Mouse (Mus musculus) kidney, postnatal 10 days (tissue): ENCODE results near the gene Upf1.

Source experiments
- DNase-seq: peaks from one replicate; pipeline ENCODE4 v3.0.0; 2021; ENCODE audit warnings: mixed read lengths

Gene Upf1

GRCm38 (mm10) chr8:70353194-70353817 lies at the start of gene Upf1:
TSS of gene Upf1 (minus strand) at chr8:70353278.
- peak; percentile 100 for DNase-seq

- DNase-seq: no peak
These were observed 44.8 kb upstream of the Upf1 start for GRCm38 (mm10) chr8:70397611-70398563.

- DNase-seq: no peak
These were observed 43.1 kb upstream of the Upf1 start for GRCm38 (mm10) chr8:70396184-70396583.

DNA sequence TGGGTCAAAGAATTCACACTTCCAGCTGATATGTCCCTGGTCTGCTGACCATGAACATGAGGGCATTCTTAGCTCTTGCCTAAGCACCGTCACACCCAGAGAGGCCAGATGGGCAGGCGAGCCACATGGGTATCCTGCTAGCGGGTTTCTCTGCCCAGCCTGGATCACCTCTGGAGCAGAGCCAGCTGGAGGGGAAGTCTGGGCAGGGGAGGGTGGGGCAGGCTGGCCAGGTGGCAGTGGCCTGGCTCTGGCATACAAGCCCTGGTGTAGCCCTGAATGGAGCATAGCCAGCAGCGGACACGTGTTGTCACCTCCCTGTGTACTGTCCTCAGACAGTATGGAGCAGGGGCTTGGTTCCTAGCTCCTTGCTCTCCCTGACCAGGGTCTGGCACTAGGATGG lies 42.6 kb upstream of the Upf1 start:
- peak; percentile 53 for DNase-seq

DNA sequence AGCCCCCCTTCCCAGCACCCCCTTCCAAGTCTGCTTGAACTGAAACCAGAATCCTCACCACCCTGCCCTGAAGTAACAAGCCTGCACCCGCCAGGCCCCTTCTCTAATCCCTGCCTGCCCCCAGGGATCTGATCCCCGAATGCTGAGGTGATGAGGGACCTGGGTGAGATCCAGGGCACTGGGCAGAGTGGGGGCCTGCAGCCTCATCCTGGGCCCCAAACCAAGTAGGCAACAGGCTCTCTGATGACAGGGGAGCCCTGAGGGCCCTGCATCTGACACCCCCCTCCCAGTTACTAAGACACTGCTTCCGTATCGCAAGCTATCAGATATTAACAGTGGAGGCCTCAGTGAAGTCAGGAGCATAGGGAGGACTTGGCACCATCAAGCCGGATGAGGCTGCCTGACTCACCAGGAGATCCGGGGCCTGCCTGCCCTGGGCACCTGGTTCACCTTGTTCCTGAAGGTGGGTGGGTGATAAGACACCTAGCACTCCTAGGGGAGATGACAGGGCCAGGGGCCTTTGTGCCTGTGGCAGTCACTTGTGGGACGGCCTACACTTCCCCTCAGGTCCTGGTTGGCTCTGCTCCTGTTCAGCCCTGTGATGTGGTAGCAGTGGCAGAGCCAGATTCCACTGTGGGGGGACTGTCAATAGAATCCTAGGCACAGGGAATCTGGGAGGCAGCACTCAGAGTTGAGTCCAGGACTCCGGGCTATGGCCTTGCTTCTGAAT lies 41.4 kb upstream of the Upf1 start:
- DNase-seq: no peak

DNA sequence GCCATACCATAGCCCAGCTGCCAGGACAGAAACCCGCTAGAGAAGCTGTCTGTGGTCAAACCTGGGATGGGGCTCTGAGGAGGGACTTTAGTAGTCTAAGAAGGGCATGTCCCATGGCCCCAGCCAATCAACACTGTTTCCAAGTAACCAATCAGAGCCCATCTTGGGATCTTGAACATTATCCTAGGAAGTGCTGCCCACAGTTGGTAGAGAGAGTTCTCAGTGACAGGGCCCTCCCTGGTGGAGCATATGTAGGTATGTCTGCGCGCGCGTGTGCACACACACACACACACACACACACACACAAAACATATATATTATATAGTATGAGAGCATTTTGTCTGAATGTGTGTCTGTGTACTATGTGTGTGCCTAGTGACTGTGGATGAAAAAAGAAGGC lies 40.0 kb upstream of the Upf1 start:
- no peak for DNase-seq

- DNase-seq: no peak
These were observed 36.6 kb upstream of the Upf1 start for GRCm38 (mm10) chr8:70389678-70390077.

DNA sequence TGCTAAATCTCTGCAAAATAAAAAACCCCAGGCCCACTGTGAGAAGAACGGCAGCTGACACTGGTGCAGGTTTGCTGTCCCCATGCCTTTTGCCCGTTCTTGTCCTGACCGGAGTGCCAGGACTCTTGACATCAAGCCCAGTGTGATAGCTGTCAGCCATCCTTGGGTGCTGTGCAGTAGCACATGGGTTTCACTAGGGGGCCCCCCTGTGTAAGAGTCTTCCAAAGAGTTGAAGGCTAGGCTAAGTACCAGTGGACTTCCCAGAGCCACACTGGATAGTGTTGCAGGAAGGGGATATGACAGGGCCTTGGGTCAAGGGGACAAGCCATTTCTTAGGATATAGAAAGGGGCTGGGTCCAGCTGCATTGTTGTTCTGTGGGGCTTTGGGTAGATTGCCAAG lies 30.2 kb upstream of the Upf1 start:
- peak; percentile 81 for DNase-seq

DNA sequence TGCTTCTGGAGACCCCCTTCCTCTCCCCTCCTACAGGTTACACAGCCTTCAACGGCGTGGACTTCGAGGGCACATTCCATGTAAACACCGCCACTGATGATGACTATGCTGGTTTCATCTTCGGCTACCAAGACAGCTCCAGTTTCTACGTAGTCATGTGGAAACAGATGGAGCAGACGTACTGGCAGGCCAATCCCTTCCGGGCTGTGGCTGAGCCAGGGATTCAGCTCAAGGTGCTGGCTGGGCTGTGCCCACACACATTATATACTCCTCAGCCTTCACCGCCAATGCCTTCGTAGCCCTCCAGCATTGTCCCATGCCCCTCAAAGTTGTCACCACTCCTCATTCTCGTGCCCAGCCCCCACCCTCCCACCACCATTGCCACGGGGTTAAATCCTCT lies 27.0 kb upstream of the Upf1 start:
- no peak for DNase-seq

- DNase-seq: no peak
These were observed 24.0 kb upstream of the Upf1 start for GRCm38 (mm10) chr8:70377049-70377448.

DNA sequence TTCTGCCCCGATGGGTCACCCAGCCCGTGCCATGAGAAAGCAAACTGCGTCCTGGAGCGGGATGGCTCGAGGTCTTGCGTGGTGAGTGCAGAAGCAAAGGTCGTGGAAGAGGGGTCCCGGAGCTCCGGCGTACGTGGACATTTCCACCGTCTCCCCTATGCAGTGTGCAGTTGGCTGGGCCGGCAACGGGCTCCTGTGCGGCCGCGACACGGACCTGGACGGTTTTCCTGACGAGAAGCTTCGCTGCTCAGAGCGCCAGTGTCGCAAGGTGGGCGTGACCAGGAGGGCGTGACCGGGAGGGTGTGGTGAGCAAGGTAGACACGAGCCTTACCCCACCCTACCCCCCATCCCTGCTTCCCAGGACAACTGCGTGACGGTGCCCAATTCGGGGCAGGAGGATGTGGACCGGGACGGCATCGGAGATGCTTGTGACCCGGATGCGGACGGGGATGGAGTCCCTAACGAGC lies 23.2 kb upstream of the Upf1 start:
- no peak for DNase-seq

DNA sequence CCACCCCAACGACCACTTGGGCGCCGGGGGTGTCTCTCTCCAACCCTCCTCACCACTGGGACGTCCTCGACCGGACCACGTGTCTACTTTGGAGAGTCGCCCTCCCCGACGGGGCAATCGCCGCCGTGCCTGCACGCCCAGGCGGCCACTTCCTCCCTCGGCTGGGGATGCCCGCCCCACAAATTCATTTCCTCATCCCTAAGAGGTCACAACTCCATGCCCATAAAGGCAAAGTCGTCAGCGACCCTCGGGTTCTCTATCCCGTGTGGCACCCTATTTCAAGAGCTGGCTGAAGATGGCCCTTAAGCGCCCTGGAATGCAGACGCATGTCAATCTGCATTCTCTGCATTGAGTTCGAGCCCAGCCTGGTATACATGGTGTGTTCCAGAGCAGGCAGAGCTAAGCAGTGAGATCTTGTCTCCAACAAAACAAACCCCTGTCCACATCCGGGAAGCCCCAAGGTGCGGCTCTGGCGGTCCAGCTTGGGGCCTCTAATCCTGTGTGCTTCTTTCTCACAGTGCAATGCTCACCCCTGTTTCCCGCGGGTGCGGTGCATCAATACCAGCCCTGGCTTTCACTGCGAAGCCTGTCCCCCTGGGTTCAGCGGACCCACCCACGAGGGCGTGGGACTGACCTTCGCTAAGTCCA lies 22.3 kb upstream of the Upf1 start:
- no peak for DNase-seq

GRCm38 (mm10) chr8:70374318-70374927 lies 21.3 kb upstream of the Upf1 start:
- DNase-seq: peak; percentile 91

DNA sequence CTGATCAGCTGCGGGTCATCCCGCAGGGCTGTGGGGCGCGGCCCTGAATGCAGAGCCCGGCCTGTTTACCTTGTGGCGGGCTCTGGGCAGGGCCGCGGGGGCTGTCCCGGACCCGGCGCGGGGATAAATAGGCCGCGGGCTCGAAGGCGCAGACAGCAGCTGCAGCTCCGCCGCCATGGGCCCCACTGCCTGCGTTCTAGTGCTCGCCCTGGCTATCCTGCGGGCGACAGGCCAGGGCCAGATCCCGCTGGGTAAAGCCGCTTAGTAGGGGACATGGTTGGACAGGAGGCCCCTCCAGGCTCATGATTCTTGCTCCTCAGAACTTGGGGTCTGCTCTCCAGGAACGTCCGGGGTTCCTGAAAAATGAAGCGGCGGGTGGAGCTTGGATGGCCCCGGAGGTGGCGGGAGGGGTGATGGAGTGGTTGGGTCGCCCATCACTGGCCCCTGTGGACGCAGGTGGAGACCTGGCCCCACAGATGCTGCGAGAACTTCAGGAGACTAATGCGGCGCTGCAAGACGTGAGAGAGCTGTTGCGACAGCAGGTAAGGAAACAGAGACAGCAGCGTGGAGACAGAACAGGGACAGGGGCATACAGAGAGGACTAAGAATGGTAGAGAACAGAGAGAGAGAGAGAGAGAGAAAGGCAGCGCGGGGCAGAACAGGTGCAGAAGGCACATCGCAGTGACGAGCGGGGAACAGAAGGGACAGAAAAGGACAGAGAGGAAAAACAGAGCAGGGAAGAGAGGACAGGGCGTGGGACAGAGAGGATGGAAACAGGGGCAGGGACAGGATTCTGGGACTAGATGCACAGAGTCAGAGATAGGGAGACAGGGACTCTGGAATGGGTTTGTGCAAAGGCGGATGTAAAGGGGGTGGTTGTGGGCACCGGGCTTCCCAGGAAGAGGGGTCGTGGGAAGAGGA lies 20.6 kb upstream of the Upf1 start, which contains the start of gene Comp:
Gene Comp, plus strand, starts transcription at position 162 of the 921 bp plus-strand sequence.
- DNase-seq: no peak

GRCm38 (mm10) chr8:70371951-70372350 lies 18.9 kb upstream of the Upf1 start:
- DNase-seq: peak; percentile 52

- no peak for DNase-seq
These were observed 17.4 kb upstream of the Upf1 start for GRCm38 (mm10) chr8:70370476-70370875.

DNA sequence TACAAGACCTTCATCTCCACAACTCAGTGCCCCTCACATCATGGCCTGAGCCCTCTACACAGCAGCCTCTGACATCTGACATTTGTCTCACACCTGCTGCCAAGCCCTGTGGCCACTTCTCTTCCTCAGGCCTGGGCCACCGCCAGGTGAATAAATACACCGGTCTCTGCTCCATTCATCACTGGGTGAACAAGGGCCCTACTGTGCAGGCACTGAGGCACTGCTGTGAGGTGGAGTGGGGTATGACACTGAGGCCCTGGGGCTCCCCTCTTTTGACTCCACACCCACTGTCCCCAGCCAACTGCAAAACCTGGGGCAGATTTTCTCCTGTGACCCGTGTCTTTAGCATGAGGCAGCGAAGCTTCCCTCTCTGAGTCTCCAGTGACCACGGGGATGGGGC lies 13.5 kb upstream of the Upf1 start:
- DNase-seq: no peak

DNA sequence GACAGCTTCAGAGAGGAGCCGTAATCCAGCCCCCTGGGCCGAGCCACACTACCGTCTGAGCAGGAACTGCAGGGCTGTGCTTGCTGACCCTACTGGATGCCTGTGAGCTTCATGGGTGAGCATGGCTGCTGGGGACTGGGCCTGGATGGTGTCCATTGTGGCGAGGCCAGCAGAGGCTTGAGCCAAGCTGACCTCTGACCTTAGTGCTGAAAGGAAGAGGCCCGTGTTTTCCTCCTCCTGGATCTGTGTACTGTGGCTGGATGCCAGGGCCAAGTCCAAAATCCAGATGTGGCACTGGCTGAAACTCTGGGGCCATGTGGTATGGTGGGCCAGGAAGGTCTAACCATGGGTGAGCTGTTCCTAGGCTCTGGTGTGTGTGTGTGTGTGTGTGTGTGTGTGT lies 11.0 kb upstream of the Upf1 start:
- peak; percentile 60 for DNase-seq

DNA sequence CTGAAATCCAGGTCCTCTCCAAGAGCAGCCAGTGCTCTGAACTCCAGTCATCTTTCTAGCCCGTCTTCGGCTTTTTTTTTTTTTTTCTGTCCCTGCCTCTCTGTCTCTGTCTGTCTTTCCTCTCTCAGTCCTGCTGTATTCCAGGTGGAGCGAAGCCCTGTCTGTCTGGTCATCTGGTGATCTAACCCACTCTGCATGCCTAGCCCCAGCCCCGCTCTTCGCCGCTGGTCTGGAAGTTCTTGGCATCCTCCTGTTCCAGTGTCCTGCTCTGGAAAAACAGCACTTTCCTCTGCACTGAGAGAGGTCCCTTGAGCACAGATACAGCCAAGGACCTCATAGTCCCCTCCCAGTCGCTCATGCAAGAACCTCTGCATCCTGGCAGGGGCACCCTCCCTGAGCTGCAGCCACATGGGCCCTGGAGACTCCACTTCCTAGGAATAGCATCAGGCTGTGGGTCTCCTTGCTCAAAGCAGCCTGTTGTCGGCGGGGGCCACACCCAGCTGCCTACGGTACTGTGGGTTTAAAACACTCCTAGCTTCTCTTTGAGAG lies 8.5 kb upstream of the Upf1 start:
- DNase-seq: no peak

DNA sequence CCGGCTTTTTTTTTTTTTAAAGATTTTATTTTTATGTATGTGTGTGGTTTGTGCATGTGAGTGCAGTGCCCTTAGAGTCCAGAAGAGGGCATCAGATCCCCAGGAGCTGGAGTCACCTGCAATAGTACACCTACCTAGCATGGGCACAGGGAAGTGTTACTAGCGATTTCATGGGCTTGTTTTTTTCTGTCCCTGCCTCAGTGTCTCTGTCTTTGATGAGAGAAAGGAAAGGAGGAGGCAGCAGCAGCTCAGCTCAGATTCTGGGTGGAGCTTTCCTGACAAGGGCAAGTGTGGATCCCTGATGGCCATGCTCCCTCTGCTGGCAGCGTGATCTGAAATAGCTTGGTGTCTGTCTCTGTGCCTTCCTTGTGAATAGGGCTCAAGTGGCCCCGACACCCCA lies 7.7 kb upstream of the Upf1 start:
- peak; percentile 47 for DNase-seq

DNA sequence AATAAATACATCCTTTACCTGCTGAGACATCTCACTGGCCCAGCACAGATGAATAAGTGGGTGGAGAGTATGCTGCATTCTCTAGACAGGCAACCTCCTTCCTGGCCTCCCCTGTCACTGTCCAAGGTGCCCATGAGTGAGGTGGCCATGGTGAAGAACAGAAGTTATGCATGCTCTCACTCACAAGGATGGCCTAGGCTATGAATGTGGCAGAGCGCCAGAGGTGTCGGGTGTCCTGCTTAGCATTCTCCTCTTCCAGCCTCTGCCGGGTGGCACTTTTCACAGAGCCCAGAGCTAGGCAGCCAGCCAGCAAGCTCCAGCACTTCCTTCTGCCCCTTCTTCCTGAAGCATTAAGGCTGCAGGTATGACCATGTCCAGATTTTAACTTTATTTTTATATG lies 6.3 kb upstream of the Upf1 start:
- DNase-seq: peak; percentile 76
